Mouse (Mus musculus) CD4-positive, CD25-positive, alpha-beta regulatory T cell (primary cell): ENCODE data around the gene Gna13. TPM values are rescaled to one million over a fixed set of nuclear protein-coding genes. Genes with fewer than 3 reads are reported as not detected.

ENCODE experiments used
- polyA plus RNA-seq: library from polyadenylated mRNA; unstranded; fragments of 100-300 nt; shearing (Covaris generic); gene quantifications from one replicate; pipeline ENCODE4 v1.2.1, GENCODE M21; 2017

The Gna13 gene
- polyA plus RNA-seq, result 64.9 TPM

GRCm38 (mm10) chr11:109362463-109363190, at the start of gene Gna13:
Gene Gna13, plus strand, starts transcription at chr11:109362831.

DNA sequence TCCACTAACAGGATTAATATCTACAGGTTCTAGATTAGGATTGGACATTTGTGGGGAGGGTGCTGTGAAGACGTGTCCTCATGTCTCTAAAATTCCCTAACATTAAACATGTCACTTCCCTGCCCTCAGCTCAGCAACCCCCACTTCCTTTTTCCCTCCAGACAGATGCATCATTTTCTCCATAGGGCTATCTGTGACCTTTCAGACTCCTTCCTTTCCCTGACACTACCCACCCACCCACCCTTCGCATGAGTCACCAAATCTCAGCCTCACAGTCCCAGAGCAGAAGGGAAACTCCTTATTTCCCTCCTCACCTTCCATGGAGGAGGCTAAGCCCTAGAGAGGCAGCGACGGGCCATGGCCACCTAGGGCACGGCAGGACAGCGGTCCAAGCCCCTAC, 51.0 kb downstream of the Gna13 start, which contains the start of gene 9930022D16Rik:
Gene 9930022D16Rik, plus strand, starts transcription at position 301 of the 400 bp plus-strand sequence.

GRCm38 (mm10) chr11:109425392-109426271, 63.0 kb downstream of the Gna13 start, which contains the start of gene Amz2:
Gene Amz2, plus strand, starts transcription at chr11:109425946.

Other genes starting within 250 kb of the Gna13 start
- not detected for gene E030025P04Rik, start 218.5 kb upstream of the Gna13 start, polyA plus RNA-seq
- gene Rgs9, start 64.7 kb upstream of the Gna13 start, polyA plus RNA-seq, result 8.1 TPM
- gene 9930022D16Rik, start 51.1 kb downstream of the Gna13 start, polyA plus RNA-seq, result 0.25 TPM
- gene Amz2, start 63.1 kb downstream of the Gna13 start, polyA plus RNA-seq, result 34.2 TPM
- gene Arsg, start 110.5 kb downstream of the Gna13 start, polyA plus RNA-seq, result 3.1 TPM
- gene Slc16a6, start 110.8 kb downstream of the Gna13 start, polyA plus RNA-seq, result 17.3 TPM
- 0.11 TPM for gene Wipi1, start 249.1 kb downstream of the Gna13 start, polyA plus RNA-seq